Mouse (Mus musculus) intestine, embryonic 14.5 days (tissue): ENCODE data around the gene Mettl22. TPM values are rescaled to one million over a fixed set of nuclear protein-coding genes. Genes with fewer than 3 reads are reported as not detected.

Source experiments
- ATAC-seq: fragments of 200-750 bp; cut with Nextera tagmentation; replicated peaks from 2 replicates; pipeline ENCODE4 v1.8.0; 2017; ENCODE audit warnings: low read depth, moderate number of reproducible peaks, moderate TSS enrichment, moderate library complexity; ENCODE audit not compliant: low FRiP score, low TSS enrichment
- DNase-seq: peaks from one replicate; pipeline ENCODE4 v3.0.0-alpha.2; 2018; ENCODE audit warnings: low spot score
- H3K27ac ChIP-seq: fragments of 300-500 bp; sonication (generic); 2 replicates; pipeline ENCODE4 v1.5.1; 2014; ENCODE audit warnings: low read depth, mild to moderate bottlenecking, control low read depth
- H3K27me3 ChIP-seq: fragments of 300-500 bp; sonication (generic); replicated peaks from 2 replicates; pipeline ENCODE4 v1.6.1; 2014; ENCODE audit warnings: low read length, control low read depth; ENCODE audit not compliant: control insufficient read depth, insufficient read depth
- H3K36me3 ChIP-seq: fragments of 300-500 bp; sonication (generic); 2 replicates; pipeline ENCODE4 v1.6.1; 2014; ENCODE audit warnings: low read length, control low read depth; ENCODE audit not compliant: control insufficient read depth, insufficient read depth
- H3K4me1 ChIP-seq: fragments of 300-500 bp; sonication (generic); replicated peaks from 2 replicates; pipeline ENCODE4 v1.6.1; 2014; ENCODE audit warnings: low read length, control low read depth, mixed read lengths; ENCODE audit not compliant: control insufficient read depth, insufficient read depth
- H3K4me2 ChIP-seq: fragments of 300-500 bp; sonication (generic); 2 replicates; pipeline ENCODE4 v1.6.1; 2014; ENCODE audit warnings: low read length
- H3K4me3 ChIP-seq: fragments of 300-500 bp; sonication (generic); 2 replicates; pipeline ENCODE4 v1.5.1; 2014; ENCODE audit warnings: low read depth, low read length, control low read depth, mixed read lengths
- H3K9ac ChIP-seq: fragments of 300-500 bp; sonication (generic); 2 replicates; pipeline ENCODE4 v1.6.1; 2014; ENCODE audit warnings: mild to moderate bottlenecking, low read length
- H3K9me3 ChIP-seq: fragments of 300-500 bp; sonication (generic); 2 replicates; pipeline ENCODE4 v1.6.1; 2016; ENCODE audit warnings: low read length, control low read depth; ENCODE audit not compliant: control insufficient read depth
- WGBS: fragments of 180-500 bp; shearing (Covaris S2); extraction: QIAGEN DNeasy Blood & Tissue Kit; methylation state at CpG from one replicate; pipeline ENCODE4 v1.1.7; 2014; 5-methylcytosine and 5-hydroxymethylcytosine counted together
- polyA plus RNA-seq: library from polyadenylated mRNA; unstranded; fragments of >200 nt; fragmentation: Nextera tagmentation; extraction: Ambion mirVana; gene quantifications from 2 replicates; pipeline ENCODE4 v1.2.1, GENCODE M21; 2014

Gene Mettl22
- polyA plus RNA-seq, 1 experiment from 2014 or later: 24.5 TPM

DNA sequence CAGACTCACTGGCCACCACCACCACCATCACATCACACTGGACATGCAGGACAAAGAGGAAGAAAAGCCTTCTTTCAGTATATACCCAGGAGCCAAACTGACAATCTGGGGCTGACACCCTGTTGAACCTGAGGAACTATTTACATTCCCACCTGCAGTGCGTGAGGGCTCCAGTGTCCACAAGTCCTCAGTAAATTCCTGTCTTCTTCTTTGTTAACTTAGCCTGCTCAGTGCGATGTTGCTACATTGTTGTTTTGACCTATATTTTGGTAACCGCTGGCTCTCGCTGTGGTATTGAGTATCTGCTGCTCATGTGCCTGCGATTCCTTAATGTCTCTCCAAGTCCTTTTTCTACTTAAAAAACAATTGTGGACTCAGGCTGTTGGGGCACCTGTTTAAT lies 49.9 kb downstream of the Mettl22 start:
- ATAC-seq (no peak), DNase-seq (no peak)
- no peak overlapping the region for H3K9ac ChIP-seq
- no peak overlapping the region for H3K27ac ChIP-seq
- no peaks in the 10 kb centered on the region for H3K27me3 ChIP-seq
- peaks cover 26% of the 10 kb centered on the region for H3K4me1 ChIP-seq
- no peaks in the 10 kb centered on the region for H3K36me3 ChIP-seq
- H3K4me2 ChIP-seq: no peak overlapping the region
- 79% methylated on average over 5 of the region's 5 CpGs for WGBS
- H3K4me3 ChIP-seq: no peak overlapping the region
- H3K9me3 ChIP-seq: no peaks in the 10 kb centered on the region

- 73% methylated on average over 4 of the region's 4 CpGs for WGBS
- no peak for ATAC-seq
- H3K4me1 ChIP-seq: peaks cover 26% of the 10 kb centered on the region
- no peaks in the 10 kb centered on the region for H3K27me3 ChIP-seq
- DNase-seq: no peak
- no peak overlapping the region for H3K27ac ChIP-seq
- no peaks in the 10 kb centered on the region for H3K36me3 ChIP-seq
- H3K9ac ChIP-seq: no peak overlapping the region
- H3K4me2 ChIP-seq: no peak overlapping the region
- H3K4me3 ChIP-seq: no peak overlapping the region
- no peaks in the 10 kb centered on the region for H3K9me3 ChIP-seq
Observed at GRCm38 (mm10) chr16:8521322-8521721, 50.7 kb downstream of the Mettl22 start.

GRCm38 (mm10) chr16:8523480-8524144 lies 53.0 kb downstream of the Mettl22 start:
- peak overlapping the region; percentile 47; the same call in 1 of the 2 replicates for H3K27ac ChIP-seq
- 43% methylated on average over 11 of the region's 11 CpGs for WGBS
- H3K9me3 ChIP-seq: no peaks in the 10 kb centered on the region
- H3K27me3 ChIP-seq: no peaks in the 10 kb centered on the region
- H3K36me3 ChIP-seq: no peaks in the 10 kb centered on the region
- H3K4me3 ChIP-seq: no peak overlapping the region
- 0 out of 2 replicates have a peak overlapping the region, but pooled peaks have one; percentile 22 for H3K9ac ChIP-seq
- peaks cover 28% of the 10 kb centered on the region for H3K4me1 ChIP-seq
- DNase-seq (no peak), ATAC-seq (peak; percentile 45; the same call in 1 of the 2 replicates)
- H3K4me2 ChIP-seq: no peak overlapping the region

- WGBS: 56% methylated on average over 16 of the region's 16 CpGs
- Histone ChIP-seq H3K4me3 (no peak overlapping the region), H3K9me3 (no peaks in the 10 kb centered on the region), H3K9ac (0 out of 2 replicates have a peak overlapping the region, but pooled peaks have one; percentile 22), H3K4me2 (no peak overlapping the region), H3K36me3 (no peaks in the 10 kb centered on the region), H3K27ac (peak overlapping the region; percentile 47; the same call in 1 of the 2 replicates), H3K4me1 (peaks cover 28% of the 10 kb centered on the region), H3K27me3 (no peaks in the 10 kb centered on the region)
- DNase-seq (no peak), ATAC-seq (no peak)
Observed at GRCm38 (mm10) chr16:8524163-8524847, 53.7 kb downstream of the Mettl22 start.

DNA sequence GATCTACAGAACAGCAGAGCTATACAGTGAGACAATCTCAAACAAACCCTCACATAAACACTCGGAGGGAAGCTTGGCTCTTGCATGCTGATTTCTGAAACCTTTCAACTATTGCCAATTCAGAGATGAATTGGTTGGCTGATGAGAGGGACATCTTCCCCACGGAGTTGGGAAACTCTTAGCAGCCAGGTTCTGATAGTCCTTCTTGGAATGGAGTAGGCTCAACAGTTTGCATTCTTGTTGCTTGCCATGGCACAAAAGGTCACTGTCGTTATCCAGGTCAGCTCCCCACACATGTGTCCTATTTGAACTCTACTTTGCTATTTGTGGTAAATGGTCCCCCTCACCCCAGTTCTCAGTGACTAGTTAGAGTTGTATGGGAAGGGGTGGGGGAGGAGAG lies 54.7 kb downstream of the Mettl22 start:
- DNase-seq (no peak), ATAC-seq (no peak)
- no peaks in the 10 kb centered on the region for H3K36me3 ChIP-seq
- H3K9ac ChIP-seq: no peak overlapping the region
- WGBS: 68% methylated on average over 3 of the region's 3 CpGs
- no peak overlapping the region for H3K4me3 ChIP-seq
- no peaks in the 10 kb centered on the region for H3K9me3 ChIP-seq
- no peak overlapping the region for H3K4me2 ChIP-seq
- H3K4me1 ChIP-seq: peaks cover 28% of the 10 kb centered on the region
- no peaks in the 10 kb centered on the region for H3K27me3 ChIP-seq
- H3K27ac ChIP-seq: no peak overlapping the region; the same call in 1 of the 2 replicates

GRCm38 (mm10) chr16:8525877-8526276 lies 55.3 kb downstream of the Mettl22 start:
- 55% methylated on average over 7 of the region's 7 CpGs for WGBS
- Histone ChIP-seq H3K4me2 (peak overlapping the region; percentile 23), H3K36me3 (no peaks in the 10 kb centered on the region), H3K27me3 (no peaks in the 10 kb centered on the region), H3K9me3 (no peaks in the 10 kb centered on the region), H3K27ac (peak overlapping the region; percentile 22; the same call in 1 of the 2 replicates), H3K4me3 (no peak overlapping the region), H3K4me1 (peaks cover 28% of the 10 kb centered on the region), H3K9ac (no peak overlapping the region)
- DNase-seq (no peak), ATAC-seq (peak; percentile 64)

DNA sequence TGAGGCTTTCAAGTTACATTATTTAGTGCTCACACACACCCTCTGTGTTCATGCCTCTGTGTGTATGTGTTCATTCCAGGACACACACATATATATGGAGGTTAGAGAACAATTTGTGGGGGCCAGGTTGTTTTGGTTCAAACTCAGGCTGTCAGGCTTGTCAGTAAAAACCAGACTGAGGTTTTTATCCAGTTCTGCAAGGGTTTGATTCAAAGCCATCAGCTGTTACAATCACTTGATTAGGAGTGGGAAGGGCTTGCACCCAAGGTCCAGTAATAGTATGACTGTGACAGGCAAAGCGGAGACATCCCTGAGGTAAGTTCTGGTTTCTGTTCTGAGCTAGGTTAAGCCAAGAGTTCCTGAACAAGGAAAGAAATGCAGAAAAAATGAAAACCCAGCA lies 58.8 kb downstream of the Mettl22 start:
- H3K4me3 ChIP-seq: no peak overlapping the region
- no peaks in the 10 kb centered on the region for H3K9me3 ChIP-seq
- no peaks in the 10 kb centered on the region for H3K27me3 ChIP-seq
- H3K27ac ChIP-seq: no peak overlapping the region
- peaks cover 12% of the 10 kb centered on the region for H3K4me1 ChIP-seq
- DNase-seq (no peak), ATAC-seq (no peak)
- H3K9ac ChIP-seq: no peak overlapping the region
- 0 out of 2 replicates have a peak, but pooled peaks cover 3% of the 10 kb centered on the region for H3K36me3 ChIP-seq
- no peak overlapping the region for H3K4me2 ChIP-seq
- WGBS: 94% methylated on average over 1 of the region's 1 CpGs

DNA sequence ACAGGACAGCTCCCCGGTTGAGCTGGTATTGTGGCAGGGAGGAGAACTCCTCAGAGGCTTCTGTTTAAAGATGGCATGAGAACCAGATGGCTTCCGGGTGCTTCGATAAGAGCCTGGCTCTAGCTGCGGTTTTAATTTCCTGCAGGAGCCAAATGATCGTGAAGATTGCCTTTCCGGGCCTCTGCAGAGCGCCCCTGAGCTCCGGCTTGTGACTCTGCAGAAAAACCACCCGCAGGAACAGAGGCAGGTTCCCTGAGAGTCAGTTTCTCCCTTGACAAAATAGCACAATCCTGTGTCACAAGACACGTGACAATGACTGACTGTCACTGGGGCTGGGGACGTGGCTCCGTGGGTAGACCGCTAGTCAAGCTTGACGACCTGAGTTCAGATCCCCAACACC lies 59.4 kb downstream of the Mettl22 start:
- no peak overlapping the region for H3K27ac ChIP-seq
- 0 out of 2 replicates have a peak, but pooled peaks cover 3% of the 10 kb centered on the region for H3K36me3 ChIP-seq
- ATAC-seq: no peak
- H3K9ac ChIP-seq: no peak overlapping the region
- WGBS: 81% methylated on average over 14 of the region's 14 CpGs
- 0 out of 2 replicates have a peak, but pooled peaks cover 7% of the 10 kb centered on the region for H3K4me1 ChIP-seq
- no peak for DNase-seq
- H3K27me3 ChIP-seq: no peaks in the 10 kb centered on the region
- H3K4me2 ChIP-seq: no peak overlapping the region
- no peaks in the 10 kb centered on the region for H3K9me3 ChIP-seq
- H3K4me3 ChIP-seq: no peak overlapping the region
